Mouse (Mus musculus): Measurements from ENCODE around the gene Pgm5.

Pgm5 gene

DNA sequence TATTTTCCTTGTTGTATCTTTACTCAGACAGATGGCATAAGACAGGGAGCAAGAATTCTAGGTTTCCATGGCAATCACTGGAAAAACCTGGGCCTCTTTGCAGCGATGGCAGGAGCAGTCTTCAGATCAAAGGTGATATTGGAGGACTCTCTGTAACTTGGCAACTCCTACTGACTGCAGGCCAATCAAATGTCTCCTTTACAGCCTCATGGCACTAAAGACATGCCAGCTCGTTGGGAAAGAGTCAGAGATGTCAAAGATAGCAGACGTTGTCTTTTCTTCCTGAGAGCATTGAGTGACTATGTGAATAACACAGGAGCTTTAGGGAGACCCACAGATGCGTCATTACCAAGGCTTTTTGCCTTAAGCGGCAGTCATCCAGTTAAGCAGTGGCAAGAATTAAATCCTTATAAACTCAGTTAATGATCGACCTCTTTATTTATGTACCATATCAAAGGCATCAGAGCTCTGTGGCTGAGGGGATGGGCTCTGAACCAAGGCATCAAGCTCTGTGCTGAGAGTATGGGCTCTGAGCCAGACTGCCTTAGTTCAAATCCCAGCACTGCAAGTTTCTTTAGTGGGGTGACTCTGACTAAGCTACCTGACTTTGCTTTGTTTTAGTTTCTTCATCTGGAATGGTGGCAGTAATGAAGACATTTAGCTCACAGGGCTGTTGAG, 209.2 kb downstream of the Pgm5 start:
- DNase-seq, result no peak

GRCm38 (mm10) chr19:24651595-24651994, 210.1 kb downstream of the Pgm5 start:
- DNase-seq, result no peak

- DNase-seq, result no peak
Measured at GRCm38 (mm10) chr19:24650428-24650827, 211.2 kb downstream of the Pgm5 start.

DNA sequence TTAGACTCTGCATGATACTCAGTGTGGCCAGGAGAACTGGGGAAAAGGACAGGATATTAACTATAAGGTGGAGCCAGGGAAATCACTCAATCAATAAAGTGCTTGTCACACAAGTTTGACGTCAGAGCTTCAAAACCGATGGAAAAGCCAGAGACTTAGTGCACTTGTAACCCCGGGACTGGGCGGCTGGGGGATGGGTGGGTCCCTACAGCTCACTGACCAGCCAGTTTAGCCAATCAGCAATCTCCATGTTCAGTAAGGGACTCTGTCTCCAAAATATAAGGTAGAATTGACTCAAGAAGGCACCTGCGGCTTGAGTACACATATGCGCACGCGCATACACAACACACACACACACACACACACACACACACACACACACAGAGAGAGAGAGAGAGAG, 213.6 kb downstream of the Pgm5 start:
- DNase-seq, result no peak

- DNase-seq, result no peak
Measured at GRCm38 (mm10) chr19:24646162-24646829, 215.4 kb downstream of the Pgm5 start.

- DNase-seq, result no peak
Measured at GRCm38 (mm10) chr19:24644971-24645370, 216.7 kb downstream of the Pgm5 start.

GRCm38 (mm10) chr19:24640982-24641381, 220.7 kb downstream of the Pgm5 start:
- no peak for DNase-seq

DNA sequence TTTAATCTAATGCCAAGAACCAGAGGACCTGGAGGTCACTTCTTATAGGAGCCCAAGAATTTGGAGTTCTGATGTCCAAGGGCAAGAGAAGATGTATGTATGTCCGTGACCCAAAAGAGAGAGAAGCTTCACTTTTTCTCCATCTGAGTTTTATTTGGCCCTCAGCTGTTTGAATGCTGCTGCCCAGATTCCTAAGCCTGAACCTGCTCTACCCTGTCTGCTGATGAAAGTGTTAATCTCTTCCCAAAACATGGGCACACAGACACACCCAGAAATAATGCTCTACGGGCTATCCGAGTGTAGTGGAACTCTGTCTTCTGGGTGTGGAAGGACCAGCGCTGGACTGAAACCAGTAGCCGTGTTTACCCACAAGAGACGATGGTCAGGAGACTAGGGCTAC, 223.7 kb downstream of the Pgm5 start:
- no peak for DNase-seq

- no peak for DNase-seq
Measured at GRCm38 (mm10) chr19:24636616-24637015, 225.0 kb downstream of the Pgm5 start.

DNA sequence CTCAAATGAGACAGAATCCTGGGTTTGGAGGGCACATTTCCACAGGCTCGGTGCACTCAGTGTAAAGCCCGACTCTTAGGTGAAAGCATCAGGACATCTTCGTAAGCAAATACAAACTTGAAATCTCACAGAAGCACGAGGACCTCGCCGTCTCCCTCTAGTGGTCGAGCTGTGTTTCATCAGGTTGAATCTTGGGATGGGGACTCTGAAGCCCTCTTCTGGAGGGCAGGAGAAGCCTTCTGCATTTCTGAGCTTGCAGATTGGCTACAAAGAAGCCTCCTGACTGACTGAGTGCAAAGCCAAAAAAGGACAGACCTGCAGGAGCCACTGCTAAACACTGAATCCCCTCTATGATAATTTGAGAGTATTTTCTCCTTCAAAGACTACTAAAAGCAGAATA, 227.1 kb downstream of the Pgm5 start:
- peak; percentile 47 for DNase-seq

Data from cerebellum, adult 11-12 months (tissue).